Mouse (Mus musculus) limb, embryonic 14.5 days (tissue): ENCODE results near the gene Tasp1. TPM values are rescaled to one million over a fixed set of nuclear protein-coding genes. Genes with fewer than 3 reads are reported as not detected.

ENCODE experiments used
- ATAC-seq: fragments of 200-750 bp; cut with Nextera tagmentation; 2 replicates; pipeline ENCODE4 v1.8.0; 2017; ENCODE audit warnings: low read depth, moderate number of reproducible peaks, moderate TSS enrichment; ENCODE audit not compliant: low FRiP score
- DNase-seq: peaks from one replicate; pipeline ENCODE4 v3.0.0-alpha.2; 2015; ENCODE audit warnings: low spot score
- H3K27ac ChIP-seq: fragments of 300-500 bp; sonication (generic); replicated peaks from 2 replicates; pipeline ENCODE4 v1.5.1; 2014; ENCODE audit warnings: low read depth, mild to moderate bottlenecking, low read length, moderate library complexity, mixed read lengths
- H3K27me3 ChIP-seq: fragments of 300-500 bp; sonication (generic); 2 replicates; pipeline ENCODE4 v1.6.1; 2014; ENCODE audit warnings: low read length, mixed read lengths; ENCODE audit not compliant: control insufficient read depth, insufficient read depth
- H3K36me3 ChIP-seq: fragments of 300-500 bp; sonication (generic); 2 replicates; pipeline ENCODE4 v1.6.1; 2014; ENCODE audit warnings: mild to moderate bottlenecking, low read length, moderate library complexity, mixed read lengths; ENCODE audit not compliant: control insufficient read depth, insufficient read depth
- H3K4me1 ChIP-seq: fragments of 300-500 bp; sonication (generic); 2 replicates; pipeline ENCODE4 v1.6.1; 2014; ENCODE audit warnings: antibody characterized with exemption, low read length, mixed read lengths; ENCODE audit not compliant: control insufficient read depth, insufficient read depth
- H3K4me2 ChIP-seq: fragments of 300-500 bp; sonication (generic); replicated peaks from 2 replicates; pipeline ENCODE4 v1.6.1; 2014; ENCODE audit warnings: low read depth, mild to moderate bottlenecking, low read length, moderate library complexity; ENCODE audit not compliant: severe bottlenecking
- H3K4me3 ChIP-seq: fragments of 300-500 bp; sonication (generic); replicated peaks from 2 replicates; pipeline ENCODE4 v1.5.1; 2014; ENCODE audit warnings: low read length
- H3K9ac ChIP-seq: fragments of 300-500 bp; sonication (generic); 2 replicates; pipeline ENCODE4 v1.6.1; 2014; ENCODE audit warnings: mild to moderate bottlenecking, low read depth, low read length, moderate library complexity; ENCODE audit not compliant: severe bottlenecking
- H3K9me3 ChIP-seq: fragments of 300-500 bp; sonication (generic); 2 replicates; pipeline ENCODE4 v1.6.1; 2016; ENCODE audit warnings: low read length; ENCODE audit not compliant: control insufficient read depth
- POLR2A ChIP-seq: fragments of 200-500 bp; IDR thresholded peaks from 2 replicates; pipeline ENCODE4 v1.8.0; 2012; ENCODE audit warnings: inconsistent platforms, mild to moderate bottlenecking, moderate library complexity, borderline replicate concordance; ENCODE audit not compliant: insufficient read depth, insufficient read length; ENCODE audit errors: extremely low read depth
- WGBS: fragments of 180-500 bp; shearing (Covaris S2); extraction: QIAGEN DNeasy Blood & Tissue Kit; methylation state at CpG from one replicate; pipeline ENCODE4 v1.1.7; 2014; 5-methylcytosine and 5-hydroxymethylcytosine counted together
- polyA plus RNA-seq, 2 experiments: library from polyadenylated mRNA; depleted of rRNA in 1 of 2; stranded (reverse) in 1 of 2; unstranded in 1 of 2; fragments of >200 nt; fragmentation: Nextera tagmentation in 1 of 2; extraction: Ambion mirVana in 1 of 2; gene quantifications; 2 replicates each; pipeline versions ENCODE4 v1.2.1 to v1.2.3; 2012 to 2014

Tasp1 gene
- polyA plus RNA-seq, 2 experiments = 11.6 to 21.0 TPM

- no peak for TF ChIP-seq POLR2A
- ATAC-seq (no peak), DNase-seq (no peak)
- H3K4me1 ChIP-seq = no peaks in the 10 kb centered on the region
- no peaks in the 10 kb centered on the region for H3K9me3 ChIP-seq
- H3K27me3 ChIP-seq = no peaks in the 10 kb centered on the region
- no peak overlapping the region for H3K4me3 ChIP-seq
- 84% methylated on average over 3 of the region's 3 CpGs for WGBS
- no peak overlapping the region for H3K4me2 ChIP-seq
- no peak overlapping the region for H3K27ac ChIP-seq
- H3K9ac ChIP-seq = no peak overlapping the region
- no peaks in the 10 kb centered on the region for H3K36me3 ChIP-seq
Observed at GRCm38 (mm10) chr2:140100551-140101474, 34.2 kb upstream of the Tasp1 start.

GRCm38 (mm10) chr2:140099971-140100370 is 33.4 kb upstream of the Tasp1 start:
- Histone ChIP-seq H3K27me3 (no peaks in the 10 kb centered on the region), H3K27ac (no peak overlapping the region), H3K9me3 (no peaks in the 10 kb centered on the region), H3K4me3 (no peak overlapping the region), H3K9ac (no peak overlapping the region), H3K4me2 (no peak overlapping the region), H3K36me3 (no peaks in the 10 kb centered on the region), H3K4me1 (no peaks in the 10 kb centered on the region)
- no peak for TF ChIP-seq POLR2A
- DNase-seq (no peak), ATAC-seq (no peak)
- 82% methylated on average over 3 of the region's 3 CpGs for WGBS

GRCm38 (mm10) chr2:140097131-140097591 is 30.6 kb upstream of the Tasp1 start:
- DNase-seq (no peak), ATAC-seq (no peak)
- Histone ChIP-seq H3K9me3 (no peaks in the 10 kb centered on the region), H3K27me3 (no peaks in the 10 kb centered on the region), H3K4me1 (no peaks in the 10 kb centered on the region), H3K9ac (no peak overlapping the region), H3K27ac (no peak overlapping the region), H3K36me3 (no peaks in the 10 kb centered on the region), H3K4me2 (no peak overlapping the region), H3K4me3 (no peak overlapping the region)
- TF ChIP-seq POLR2A = no peak
- 54% methylated on average over 3 of the region's 3 CpGs for WGBS

- Histone ChIP-seq H3K4me3 (no peak overlapping the region), H3K27ac (no peak overlapping the region), H3K9ac (no peak overlapping the region), H3K9me3 (no peaks in the 10 kb centered on the region), H3K36me3 (no peaks in the 10 kb centered on the region), H3K4me2 (no peak overlapping the region), H3K4me1 (no peaks in the 10 kb centered on the region), H3K27me3 (no peaks in the 10 kb centered on the region)
- TF ChIP-seq POLR2A = no peak
- DNase-seq = no peak
- no peak for ATAC-seq
- 92% methylated on average over 5 of the region's 5 CpGs for WGBS
Observed at GRCm38 (mm10) chr2:140096034-140096433, 29.4 kb upstream of the Tasp1 start.

- Histone ChIP-seq H3K4me2 (no peak overlapping the region), H3K27me3 (no peaks in the 10 kb centered on the region), H3K36me3 (no peaks in the 10 kb centered on the region), H3K4me1 (no peaks in the 10 kb centered on the region), H3K4me3 (no peak overlapping the region), H3K9me3 (no peaks in the 10 kb centered on the region), H3K27ac (no peak overlapping the region), H3K9ac (no peak overlapping the region)
- DNase-seq (no peak), ATAC-seq (no peak)
- 92% methylated on average over 5 of the region's 5 CpGs for WGBS
- no peak for TF ChIP-seq POLR2A
Observed at GRCm38 (mm10) chr2:140093433-140093832, 26.8 kb upstream of the Tasp1 start.
